Mouse (Mus musculus): ENCODE data around the gene Myl4.

Myl4 gene

DNA sequence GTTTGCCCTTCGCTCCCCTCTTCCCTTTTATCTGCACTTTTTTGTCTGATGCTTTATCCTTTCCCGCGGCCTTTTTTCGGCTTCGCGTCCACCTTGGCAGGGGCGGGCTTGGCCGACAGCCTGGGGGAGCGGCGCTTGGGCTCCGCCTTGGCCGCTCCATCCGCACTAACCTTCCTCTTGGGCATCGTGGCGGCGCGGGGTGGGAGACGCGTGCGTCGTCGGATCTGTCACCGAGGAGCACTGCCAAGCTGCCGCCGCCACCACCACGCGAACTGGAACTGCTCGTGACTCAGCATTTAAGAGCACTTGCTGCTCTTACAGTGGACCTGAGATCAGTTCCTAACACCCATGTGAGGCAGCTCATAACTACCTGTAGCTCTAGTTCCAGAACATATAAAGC, 20.9 kb downstream of the Myl4 start:
- peak; percentile 61 to 67 for DNase-seq (ENCODE audit: low spot score in 2 of 2)

DNA sequence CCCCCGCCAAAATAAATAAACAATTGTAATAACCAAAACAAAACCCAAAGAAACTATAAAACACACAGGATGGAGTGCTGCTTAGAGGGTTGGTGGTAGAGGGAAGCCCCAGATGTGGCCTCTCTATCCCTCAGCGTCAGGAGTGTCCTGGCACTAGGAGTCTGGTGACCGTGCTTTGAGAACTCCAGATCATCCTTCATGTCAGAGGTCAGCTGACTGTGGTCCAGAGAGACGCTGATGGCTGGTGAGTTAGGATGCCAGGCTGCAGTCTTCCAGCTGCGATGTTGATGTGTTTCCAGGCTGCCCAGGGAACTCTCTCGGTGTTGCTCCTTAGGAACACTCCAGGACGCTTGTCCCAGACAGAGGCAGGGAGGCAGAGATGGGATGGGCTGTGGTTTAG, 21.6 kb downstream of the Myl4 start:
- no peak for DNase-seq (ENCODE audit: low spot score in 2 of 2)

DNA sequence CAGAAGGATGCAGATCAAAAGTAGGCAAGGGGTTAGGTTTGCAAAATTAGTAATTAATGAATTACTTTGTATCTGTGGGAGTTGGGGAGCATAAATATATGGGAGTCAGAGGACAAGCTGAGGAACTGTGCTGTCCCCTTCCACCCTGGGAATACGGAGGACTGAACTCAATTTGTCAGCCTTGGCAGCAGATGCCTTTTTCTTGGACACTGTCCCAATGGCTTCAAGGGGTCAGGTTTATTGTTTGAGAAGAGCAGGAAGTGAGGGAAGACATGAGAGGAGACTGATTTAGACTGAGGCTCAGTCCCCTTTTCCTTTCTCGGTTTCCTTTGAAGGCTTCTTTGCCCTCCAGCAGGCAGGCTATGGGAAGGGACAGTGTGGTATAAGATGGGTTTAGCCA, 22.1 kb downstream of the Myl4 start:
- no peak for DNase-seq (ENCODE audit: low spot score in 2 of 2)

DNA sequence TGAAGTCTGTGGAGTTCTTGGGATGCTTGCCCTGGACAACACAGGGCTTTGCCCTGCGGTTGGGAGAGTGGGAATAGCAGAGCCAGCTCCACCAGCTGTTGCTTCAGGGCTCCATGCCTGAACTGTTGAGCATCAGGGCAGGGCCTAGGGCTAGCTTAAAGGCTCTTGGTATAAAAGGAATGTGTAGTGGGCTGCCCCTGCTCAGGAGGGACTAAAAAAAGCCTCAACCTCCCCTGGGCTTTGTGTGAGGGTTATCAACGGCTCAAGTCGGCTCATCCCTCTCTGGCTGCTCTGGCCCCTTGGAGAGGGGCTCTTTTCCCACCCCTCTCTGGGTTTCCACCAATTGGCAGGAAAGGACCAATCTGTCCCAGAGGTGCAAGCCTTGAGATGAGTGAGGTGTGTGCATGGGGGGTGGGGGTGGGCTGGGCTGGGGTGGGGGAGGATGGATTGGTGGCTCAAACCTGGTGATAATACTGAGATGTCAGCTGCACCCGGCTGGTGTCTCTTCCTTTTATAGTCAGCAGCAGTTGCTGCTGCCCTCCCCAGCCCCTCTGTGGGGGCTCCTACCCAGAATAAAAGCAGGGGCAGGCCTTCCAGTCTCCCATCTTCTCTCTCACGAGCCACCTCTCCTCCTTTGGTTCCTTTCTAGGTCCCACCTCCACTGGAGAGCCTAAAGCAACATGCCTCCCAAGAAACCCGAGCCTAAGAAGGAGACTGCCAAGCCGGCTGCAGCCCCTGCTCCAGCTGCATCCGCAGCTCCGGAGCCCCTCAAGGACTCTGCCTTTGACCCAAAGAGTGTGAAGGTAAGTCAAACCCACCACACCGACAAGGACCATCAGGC, 26.5 kb downstream of the Myl4 start:
- no peak for DNase-seq (ENCODE audit: low spot score in 2 of 2)

DNA sequence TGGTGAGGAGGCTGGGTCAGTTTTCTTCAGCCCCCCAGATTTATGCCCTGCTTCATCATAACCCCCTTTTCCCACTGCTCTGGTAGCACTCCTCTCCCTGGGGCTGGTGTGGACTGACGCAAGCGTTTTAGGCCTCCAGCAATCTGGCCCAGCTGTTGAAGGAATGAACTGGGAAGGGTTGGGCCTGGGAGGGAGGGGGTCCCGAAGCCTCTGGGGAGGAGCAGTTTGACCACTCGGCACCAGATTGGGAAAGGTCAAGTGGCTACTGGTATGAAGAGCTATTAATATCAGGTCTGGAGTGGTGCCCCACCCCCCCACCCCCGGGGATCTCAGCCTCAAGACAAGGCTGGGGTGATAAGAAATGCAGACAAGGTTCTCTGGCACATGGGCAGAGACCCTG, 27.6 kb downstream of the Myl4 start:
- no peak for DNase-seq (ENCODE audit: low spot score in 2 of 2)

DNA sequence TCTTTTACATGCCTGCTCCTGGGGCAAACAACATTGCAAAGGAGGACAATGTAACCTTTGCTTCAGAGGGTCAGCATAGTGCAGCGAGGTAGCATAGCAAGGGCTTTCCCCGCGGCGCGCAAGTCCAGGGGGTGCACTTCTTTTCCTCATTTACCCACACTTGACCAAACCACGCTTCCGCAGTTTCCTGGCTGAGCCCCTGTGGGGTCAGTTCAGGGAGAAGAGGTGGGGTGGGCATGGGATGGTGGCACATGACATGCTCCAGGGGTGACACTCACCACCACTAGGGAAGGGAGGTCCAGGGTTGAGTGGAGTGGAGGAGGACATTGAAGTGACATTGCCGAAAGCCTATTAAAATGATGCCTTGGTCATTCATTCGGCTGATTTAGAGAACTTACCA, 28.6 kb downstream of the Myl4 start:
- DNase-seq (ENCODE audit: low spot score in 2 of 2) = no peak

DNA sequence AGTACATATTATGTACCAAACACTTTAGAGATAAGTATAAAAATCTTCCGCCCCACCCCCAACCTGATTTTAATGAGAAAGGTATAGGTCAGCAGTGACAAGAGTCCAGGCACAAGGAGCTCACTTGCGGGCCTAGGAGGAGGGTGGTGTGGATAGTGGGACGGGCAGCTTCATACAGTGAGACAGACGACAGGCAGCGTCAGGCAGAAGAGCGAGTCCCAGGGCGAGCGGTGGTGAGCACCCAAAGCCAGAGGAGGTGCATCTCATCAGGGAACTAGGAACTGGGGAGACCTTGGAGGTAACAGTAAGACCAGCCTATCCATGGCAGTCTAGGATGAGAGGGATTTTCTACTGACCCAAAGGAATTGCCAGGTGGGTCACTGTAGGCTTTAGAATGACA, 29.1 kb downstream of the Myl4 start:
- no peak for DNase-seq (ENCODE audit: low spot score in 2 of 2)

DNA sequence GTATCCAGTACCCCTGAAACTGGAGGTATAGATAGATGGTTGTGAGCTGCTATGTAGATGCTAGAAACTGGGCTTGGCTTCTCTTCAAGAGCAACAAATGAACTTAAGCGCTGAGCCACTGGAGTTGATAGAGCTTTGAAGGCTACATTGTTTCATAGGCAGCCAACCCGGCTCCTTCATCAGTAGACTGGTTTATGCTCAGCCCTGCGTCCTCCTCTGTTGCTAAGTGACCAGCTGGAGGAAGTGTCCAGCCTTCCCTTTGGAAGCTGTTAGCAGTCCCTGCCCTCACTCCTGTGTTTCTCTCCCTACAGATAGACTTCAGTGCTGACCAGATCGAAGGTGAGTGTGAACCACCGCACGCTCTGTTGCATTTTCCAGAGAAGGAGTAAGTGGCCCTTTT, 29.6 kb downstream of the Myl4 start:
- DNase-seq (ENCODE audit: low spot score in 2 of 2) = no peak

DNA sequence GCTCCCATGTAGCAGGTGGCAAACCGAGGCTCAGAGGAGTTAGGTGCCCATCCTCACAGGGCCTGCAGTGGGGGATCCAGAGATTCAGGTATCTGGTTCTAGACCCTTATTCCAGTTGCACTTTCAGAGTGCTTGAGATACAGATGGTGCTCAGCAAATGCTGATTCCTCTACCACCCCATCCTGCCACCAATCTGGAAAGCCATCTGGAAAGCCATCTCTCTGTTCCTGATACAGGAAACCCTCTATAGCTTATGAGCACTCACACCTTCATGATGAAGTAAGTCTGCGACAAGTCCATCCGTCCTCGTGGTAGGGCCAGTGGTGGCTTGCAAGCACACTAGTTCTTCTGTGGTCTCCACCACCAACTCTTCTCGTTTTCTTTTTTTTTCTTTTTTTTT, 30.1 kb downstream of the Myl4 start:
- no peak for DNase-seq (ENCODE audit: low spot score in 2 of 2)

DNA sequence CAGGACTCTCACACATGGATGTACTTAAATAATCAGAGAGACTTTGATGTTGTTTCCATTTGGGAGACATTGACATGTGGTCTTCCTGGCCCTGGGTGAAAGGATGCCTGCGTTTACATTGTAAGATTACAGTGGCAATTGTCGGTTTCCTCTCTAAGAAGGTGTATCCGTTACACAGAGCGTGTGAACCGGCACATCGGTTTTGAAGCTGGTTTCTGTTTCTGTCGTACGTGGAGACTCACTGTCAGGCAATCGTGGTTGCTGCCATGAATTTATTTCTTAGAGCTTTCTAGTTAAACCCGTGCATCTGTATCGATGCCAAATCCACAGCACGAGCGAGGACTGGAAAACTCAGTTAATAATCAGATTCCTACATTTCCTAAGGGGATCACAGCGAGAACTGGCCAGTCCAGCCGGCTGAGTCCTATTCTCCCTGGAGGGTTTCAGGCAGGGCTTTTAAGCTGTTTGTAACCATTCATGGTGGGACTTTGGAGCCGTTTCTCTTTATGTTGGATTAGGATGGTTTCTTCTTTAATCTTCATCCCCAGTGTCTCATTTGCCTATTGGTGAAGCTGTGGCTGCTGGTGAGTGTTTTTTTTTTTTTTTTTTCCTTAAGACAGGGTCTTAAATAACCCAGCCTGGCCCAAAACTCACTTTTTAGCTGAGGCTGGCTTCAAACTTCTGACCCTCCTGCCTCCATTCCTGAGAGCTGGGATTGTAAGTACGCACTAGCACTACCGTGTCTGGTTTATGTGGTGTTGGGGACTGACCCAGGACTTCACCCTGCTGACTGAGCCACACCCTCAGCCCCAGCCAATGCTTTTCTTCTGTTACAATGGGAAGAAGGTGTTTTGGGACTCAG, 31.2 kb downstream of the Myl4 start:
- no peak for DNase-seq (ENCODE audit: low spot score in 2 of 2)

DNA sequence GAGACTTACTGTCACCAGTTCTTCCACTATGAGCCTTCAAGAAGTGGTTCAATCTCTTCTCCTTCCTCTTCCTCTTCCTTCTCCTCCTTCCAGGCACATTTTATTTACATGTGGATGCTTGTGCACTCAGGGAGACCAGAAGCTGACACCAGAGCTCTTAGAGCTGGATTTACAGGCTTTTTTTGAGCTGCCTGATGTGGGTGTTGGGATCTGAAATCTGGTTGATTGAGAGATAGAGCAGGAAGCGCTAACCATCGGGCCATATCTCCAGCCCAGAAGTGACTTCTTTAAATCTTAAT, 31.8 kb downstream of the Myl4 start:
- DNase-seq (ENCODE audit: low spot score in 2 of 2) = no peak

DNA sequence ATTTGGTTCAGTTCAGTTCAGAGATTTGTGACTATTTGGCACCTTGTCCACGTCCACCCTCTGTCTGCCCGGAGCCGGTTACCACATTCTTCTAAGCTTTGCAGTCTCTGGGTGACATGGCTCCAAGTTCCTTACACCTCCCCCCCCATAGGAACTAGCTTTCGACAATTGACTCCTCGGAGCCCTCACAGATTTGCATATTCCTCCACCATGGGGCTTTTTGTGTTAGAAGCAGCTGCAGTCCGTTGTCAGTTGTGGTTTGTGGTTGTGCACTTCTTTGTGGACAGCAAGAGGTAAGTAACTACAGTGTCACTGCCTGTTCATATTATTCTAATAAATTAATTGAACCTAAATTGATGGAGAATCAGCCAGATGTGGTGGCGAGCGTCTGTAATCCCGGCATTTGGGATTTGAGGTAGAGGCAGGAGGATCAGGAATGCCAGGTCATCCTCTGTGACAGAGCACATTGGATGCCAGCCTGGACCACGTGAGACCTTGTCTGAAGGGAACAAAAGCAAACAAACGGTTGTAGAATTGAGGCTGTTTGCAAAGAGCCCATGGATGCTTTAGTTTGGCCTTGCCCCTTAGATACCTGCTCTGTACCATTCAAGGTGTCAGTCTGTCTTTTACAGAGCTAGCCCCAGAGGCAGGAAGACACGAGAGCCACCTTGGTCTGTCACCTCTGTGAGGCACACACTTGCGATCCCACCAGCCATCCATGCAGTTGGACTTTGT, 32.3 kb downstream of the Myl4 start:
- no peak for DNase-seq (ENCODE audit: low spot score in 2 of 2)

DNA sequence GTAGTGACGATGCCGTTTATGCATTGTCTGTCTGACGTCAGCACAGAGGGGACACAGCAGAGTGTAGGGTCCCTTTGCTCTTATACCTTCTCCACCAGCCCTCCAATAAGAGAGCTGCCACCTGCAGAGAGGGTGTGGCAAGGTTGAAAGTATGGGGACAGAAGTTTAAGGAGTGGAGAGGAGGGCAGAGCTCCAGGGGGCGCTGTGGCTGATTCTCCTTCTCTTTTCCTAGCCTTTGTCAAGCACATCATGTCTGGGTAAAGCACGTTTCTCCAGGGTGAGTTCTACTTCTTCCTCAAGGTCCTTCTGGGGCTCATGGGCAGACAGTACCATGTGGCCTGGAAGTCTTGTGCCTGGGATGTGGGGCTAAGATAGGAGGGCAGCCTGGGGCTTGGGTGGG, 35.0 kb downstream of the Myl4 start:
- no peak for DNase-seq (ENCODE audit: low spot score in 2 of 2)

DNA sequence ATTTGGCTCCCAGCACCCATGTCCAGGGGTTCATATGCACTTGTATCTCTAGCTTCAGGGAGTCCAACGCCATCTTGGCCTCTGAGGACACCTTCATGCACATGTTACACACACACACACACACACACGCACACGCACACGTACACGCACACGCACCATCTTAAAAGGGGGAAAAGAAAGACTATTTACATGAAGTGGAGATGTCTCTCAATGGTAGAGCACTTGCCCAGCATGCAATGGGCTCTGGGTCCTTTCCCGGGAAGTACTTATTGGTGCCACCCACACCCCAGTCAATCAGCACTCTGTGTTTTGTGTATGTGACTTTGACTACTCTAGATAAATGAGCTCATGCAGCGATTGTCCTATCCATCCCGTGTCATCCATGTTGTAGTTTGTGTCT, 37.4 kb downstream of the Myl4 start:
- DNase-seq (ENCODE audit: low spot score in 2 of 2) = no peak

DNA sequence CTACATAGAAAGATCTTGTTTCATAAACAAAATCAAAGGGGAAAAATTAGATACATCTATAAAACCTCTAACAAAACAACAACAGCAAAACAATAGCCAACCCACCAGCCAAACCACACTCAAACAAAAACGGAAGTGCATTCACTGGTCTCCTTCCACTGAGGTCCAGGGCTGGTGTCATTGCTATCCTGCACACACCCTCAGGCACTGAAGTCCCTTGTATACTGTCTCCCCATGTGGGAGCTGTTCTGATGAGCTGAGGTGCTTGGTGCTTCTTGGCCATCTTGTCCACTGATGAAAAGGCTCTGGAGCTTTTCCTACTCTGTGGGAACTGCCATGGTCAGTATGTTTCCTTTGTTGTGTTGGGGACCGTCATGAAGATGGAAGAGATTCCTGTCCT, 38.0 kb downstream of the Myl4 start:
- no peak for DNase-seq (ENCODE audit: low spot score in 2 of 2)

DNA sequence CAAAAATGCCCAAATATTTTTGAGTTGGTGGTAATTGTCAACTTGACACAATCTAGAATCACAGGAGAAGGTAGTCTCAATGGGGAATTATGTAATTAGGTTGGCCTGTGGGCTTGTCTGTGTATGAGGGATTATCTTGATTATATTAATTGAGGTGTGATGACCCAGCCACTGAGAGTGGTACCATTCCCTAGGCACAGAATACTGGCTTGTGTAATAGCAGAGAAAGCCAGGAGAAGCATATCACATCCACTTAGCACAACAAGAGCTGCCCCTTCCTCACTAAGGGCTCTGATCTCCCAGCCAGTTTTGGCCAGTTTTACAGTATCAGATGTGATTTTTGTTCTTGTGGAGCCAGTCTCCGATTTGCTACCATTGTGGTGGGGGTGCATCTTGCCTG, 39.1 kb downstream of the Myl4 start:
- no peak for DNase-seq (ENCODE audit: low spot score in 2 of 2)

DNA sequence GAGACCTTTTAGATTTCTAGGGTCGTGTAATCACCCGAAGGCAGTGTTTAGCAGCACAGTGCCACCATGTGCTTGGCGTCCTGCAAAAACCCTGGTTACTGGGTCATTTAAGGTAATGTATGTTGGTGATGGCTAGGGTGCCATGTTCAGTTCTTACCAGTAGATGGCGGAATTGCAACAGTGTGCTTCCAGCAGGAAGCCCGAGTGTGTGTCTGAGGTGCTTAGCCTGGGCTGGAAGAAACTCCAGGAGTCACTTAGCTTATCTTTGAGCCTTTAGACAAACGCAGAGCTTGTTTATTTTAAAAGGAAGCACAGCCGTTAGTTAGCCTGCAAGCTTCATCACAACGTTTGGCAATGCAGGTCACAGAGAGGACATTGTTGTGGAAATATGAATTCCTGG, 39.7 kb downstream of the Myl4 start:
- peak; percentile 89 to 90 for DNase-seq (ENCODE audit: low spot score in 2 of 2)

DNA sequence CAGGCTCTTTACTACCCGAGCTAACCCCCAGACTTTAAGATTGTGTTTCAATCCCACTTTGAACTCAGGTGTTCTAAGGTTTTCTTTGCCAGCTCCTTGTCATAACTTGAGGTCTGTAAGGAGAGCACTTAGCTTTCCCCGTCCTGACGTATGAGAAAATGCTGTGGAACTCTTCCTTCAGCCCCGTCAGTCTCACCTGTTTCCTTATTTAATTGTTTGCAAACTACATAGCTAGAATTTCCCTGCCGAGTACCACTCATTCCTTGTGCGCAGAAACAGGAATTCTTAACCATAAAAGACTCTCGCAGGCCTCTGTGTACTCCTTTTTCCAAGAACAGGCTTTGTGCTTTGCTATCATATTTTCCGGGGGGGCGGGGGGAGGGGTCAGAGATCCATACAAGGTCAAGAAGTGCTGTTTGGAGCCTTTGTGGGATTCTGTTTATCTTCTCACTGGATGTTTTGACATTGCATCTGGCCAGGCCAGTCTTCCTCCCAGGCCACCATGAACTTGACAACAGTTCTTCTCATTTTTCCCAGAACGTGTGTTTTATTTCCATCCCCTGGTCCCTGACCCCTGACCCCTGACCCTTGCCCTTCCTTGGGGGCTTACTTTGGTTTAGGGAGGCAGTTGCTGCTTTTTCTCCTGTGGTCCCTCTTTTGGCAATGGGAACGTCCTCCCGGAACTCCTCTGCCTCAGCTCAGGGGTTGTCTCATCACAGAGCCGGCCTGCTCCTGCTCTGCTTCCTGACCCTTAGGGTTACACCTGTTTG, 41.8 kb downstream of the Myl4 start:
- DNase-seq (ENCODE audit: low spot score in 2 of 2) = no peak

DNA sequence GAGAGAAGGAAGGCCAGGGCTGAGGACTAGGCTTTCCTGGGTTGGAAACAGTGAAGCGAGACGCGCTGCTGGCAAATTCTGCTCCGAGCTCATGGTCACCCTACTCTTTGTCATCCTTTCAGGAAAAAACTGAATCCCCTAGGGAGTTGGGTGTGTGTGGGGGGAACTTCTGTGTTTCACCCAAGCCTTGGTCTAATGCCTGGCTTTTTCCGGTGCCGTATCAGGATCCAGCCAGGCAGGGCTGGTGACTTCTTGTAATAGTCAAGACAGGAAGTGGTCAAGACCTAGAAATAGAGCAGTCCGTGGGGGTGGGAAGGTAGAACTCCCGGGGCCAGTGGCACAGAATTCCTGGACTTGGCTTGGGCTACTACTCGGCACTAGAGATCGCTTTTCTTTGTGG, 45.9 kb downstream of the Myl4 start:
- DNase-seq (ENCODE audit: low spot score in 2 of 2) = no peak

DNA sequence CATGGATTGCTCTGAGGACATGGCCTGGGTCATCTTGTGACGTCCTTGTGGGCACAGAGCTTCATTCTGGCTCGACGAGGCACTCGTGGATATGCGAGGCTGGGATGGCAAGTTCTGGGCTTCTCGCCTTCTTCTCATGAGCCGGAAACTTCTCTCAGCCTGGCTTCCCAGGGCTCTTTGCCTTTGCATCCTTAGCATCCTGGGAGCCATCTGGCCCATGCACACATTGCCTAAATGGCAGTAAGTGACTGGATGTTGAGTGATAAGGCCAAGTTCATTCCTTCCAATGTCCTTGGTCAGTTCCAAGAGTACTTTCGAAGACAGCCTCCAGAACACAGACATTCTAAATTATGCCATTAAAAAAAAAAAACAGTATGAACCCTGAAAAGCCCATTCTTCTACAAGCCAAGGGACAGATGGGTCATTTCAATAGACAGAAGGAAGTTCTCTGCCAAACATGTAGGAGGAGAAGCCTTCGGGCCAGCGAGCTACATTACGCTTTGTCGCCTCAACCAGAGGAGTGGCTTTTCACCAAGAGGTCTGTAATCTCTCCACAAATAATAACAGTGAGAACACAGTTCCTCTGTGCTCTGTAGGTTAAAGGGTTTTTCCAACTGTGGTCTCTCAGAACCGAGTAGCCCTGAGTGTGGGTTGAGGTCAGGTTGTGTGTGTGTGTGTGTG, 48.9 kb downstream of the Myl4 start:
- no peak for DNase-seq (ENCODE audit: low spot score in 2 of 2)

DNA sequence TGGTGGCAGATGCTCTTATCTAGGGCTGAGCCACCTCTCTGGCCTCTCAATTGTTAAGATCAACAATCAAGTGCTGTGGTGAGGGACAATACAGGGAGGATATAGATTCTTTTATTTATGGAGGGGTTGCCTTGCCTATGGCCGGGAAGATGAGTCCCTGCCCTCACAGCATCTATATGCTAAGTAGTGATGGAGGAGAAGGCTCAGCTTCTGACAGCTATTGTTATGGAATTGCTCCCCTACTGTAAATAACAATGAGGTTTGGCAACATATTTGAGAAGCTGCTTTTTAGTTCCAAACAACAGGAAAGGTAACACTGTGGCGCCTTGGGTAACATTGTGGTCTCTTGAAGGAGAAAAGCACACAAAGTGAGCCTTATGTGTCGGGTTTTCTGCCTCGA, 50.2 kb downstream of the Myl4 start:
- DNase-seq (ENCODE audit: low spot score in 2 of 2) = no peak

Measured in right cerebral cortex, postnatal 10 days (tissue).